Mouse (Mus musculus): Measurements from ENCODE around the gene Sult3a2. TPM values are rescaled to one million over a fixed set of nuclear protein-coding genes. Genes with fewer than 3 reads are reported as not detected.

The Sult3a2 gene
- polyA plus RNA-seq, 1 experiment from 2014 or later = not detected

DNA sequence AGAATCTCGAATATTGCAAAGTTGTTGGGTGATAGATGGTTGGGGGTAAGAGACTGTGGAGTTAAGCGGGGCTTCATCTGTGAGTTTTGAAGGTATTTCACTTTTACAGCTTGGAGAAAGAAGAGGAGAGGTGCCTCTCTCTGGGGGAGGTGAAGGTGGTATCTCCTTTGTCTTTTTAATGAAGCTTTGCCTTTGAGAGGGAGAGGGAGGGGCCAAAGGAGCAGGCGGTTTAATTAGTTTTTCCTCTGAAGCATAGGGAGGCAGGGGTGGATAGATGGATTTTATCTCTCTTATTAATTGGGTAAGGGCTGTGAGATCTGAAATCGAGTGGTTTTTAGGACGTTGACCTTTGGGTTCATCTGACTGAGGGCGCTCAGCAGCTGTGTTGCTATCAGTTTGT is 62.7 kb downstream of the Sult3a2 start:
- Histone ChIP-seq H3K9ac (no peak overlapping the region), H3K27ac (no peak overlapping the region), H3K4me3 (no peak overlapping the region), H3K36me3 (no peaks in the 10 kb centered on the region), H3K9me3 (no peaks in the 10 kb centered on the region), H3K4me1 (no peaks in the 10 kb centered on the region), H3K4me2 (replicated peaks) (no peak overlapping the region), H3K27me3 (no peaks in the 10 kb centered on the region)
- no peak for ATAC-seq (ENCODE audit: insufficient number of reproducible peaks, insufficient read depth, low FRiP score, low TSS enrichment)
- 48% methylated on average over 6 of the region's 6 CpGs for WGBS

DNA sequence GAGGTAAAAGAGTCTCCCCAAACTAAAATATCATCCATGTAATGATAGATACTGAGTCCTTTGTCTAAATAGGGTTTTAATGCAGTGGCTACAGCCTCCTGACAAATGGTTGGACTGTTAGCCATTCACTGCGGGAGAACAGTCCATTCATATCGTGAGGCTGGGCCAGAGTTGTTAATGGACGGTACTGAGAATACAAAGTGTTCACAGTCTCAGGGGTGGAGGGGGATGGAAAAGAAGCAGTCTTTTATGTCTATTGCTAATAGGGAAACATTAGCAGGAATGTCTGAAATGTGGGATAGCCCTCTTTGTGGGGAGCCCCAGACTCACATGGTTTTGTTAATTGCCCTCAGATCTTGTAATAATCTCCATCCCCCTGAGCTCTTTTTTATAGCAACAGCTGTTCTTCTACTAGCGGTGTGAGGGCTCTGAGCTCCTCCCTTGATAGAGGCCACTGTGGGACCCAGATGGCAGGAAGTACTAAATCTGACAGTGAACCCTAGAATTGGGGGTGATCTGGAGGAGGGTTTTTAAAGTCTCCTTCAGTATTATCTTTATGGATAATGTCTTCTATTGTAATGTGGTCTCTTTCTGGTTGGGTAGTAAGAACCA is 64.6 kb downstream of the Sult3a2 start:
- H3K9ac ChIP-seq = no peak overlapping the region
- no peak overlapping the region for H3K4me2 ChIP-seq (replicated peaks)
- H3K4me1 ChIP-seq = no peaks in the 10 kb centered on the region
- WGBS = 64% methylated on average over 4 of the region's 4 CpGs
- no peaks in the 10 kb centered on the region for H3K36me3 ChIP-seq
- no peaks in the 10 kb centered on the region for H3K9me3 ChIP-seq
- ATAC-seq (ENCODE audit: insufficient number of reproducible peaks, insufficient read depth, low FRiP score, low TSS enrichment) = no peak
- no peak overlapping the region for H3K27ac ChIP-seq
- no peak overlapping the region for H3K4me3 ChIP-seq
- H3K27me3 ChIP-seq = no peaks in the 10 kb centered on the region

Other genes with a start within 250 kb of the Sult3a2 start
- gene Clvs2, start 161.9 kb downstream of the Sult3a2 start, polyA plus RNA-seq (2016; fragmentation: Nextera tagmentation; extraction: Ambion mirVana) = 0.65 and 0.87 TPM in 2 replicates
- gene Sult3a1, start 71.0 kb upstream of the Sult3a2 start, polyA plus RNA-seq (2016; fragmentation: Nextera tagmentation; extraction: Ambion mirVana) = not detected in 2 replicates
- gene Rsph4a, start 118.4 kb upstream of the Sult3a2 start, polyA plus RNA-seq (2016; fragmentation: Nextera tagmentation; extraction: Ambion mirVana) = 0.10 TPM in 1 of 2 replicates, not detected in the other
- 27.5 and 28.6 TPM in 2 replicates for gene Zup1, start 164.6 kb upstream of the Sult3a2 start, polyA plus RNA-seq (2016; fragmentation: Nextera tagmentation; extraction: Ambion mirVana)
- 151 TPM in 2 replicates for gene Rwdd1, start 232.9 kb upstream of the Sult3a2 start, polyA plus RNA-seq (2016; fragmentation: Nextera tagmentation; extraction: Ambion mirVana)

Data from embryonic facial prominence, embryonic 12.5 days (tissue).